Mouse (Mus musculus): Measurements from ENCODE around the gene Cyth1.

Gene Cyth1

GRCm38 (mm10) chr11:118222351-118222885 lies 26.0 kb downstream of the Cyth1 start:
- DNase-seq = no peak

DNA sequence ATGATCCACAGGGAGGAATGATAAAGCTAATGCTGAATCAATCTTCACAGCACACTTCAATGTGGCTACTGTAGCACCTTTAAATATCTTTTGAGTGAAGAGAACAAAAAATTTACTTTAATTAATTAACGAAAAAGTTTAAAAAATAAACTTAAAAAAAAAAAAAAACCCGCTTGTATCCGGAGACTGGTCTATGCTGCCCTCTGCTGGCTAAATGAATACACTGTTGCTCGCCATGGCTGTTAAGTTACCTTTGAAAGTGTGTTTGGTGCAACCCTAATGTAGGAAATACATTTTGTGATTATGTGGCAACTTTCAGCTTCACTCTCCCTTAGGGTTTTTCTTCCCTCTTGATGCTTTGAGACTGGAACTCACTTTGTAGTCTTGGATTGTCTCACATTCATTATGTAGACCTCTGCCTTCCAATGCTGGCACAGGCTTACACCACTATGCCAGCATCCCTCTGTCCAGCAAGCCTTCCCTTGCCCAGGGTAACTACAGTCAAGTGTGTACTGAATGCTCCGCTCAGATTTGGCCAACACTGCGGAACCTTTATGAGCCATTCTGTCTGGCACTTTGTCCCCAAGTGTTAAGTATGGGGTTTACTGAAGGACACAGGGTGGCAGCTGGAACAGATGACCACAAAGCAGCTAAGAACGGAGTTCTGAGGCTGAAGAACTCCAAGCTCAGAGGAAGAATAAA lies 27.7 kb downstream of the Cyth1 start:
- no peak for DNase-seq

DNA sequence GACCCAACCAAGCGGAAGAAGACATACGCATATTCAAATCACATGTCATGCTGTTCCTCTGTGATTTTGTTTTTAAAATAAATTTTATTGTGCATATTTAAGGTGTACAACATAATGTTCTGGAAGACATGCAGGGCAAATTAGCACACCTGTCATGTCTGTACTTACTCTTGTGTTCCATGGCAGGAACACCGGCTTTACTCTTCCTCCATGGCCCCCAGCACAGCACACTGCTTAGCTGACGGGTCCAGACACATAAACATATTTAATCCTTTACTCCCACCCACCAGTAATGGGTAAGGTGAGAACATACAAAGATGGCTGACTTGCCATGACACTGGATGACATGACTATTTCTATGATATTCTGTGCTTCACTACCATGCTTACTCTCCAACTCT lies 29.3 kb downstream of the Cyth1 start:
- no peak for DNase-seq

GRCm38 (mm10) chr11:118216468-118216867 lies 31.9 kb downstream of the Cyth1 start:
- no peak for DNase-seq

DNA sequence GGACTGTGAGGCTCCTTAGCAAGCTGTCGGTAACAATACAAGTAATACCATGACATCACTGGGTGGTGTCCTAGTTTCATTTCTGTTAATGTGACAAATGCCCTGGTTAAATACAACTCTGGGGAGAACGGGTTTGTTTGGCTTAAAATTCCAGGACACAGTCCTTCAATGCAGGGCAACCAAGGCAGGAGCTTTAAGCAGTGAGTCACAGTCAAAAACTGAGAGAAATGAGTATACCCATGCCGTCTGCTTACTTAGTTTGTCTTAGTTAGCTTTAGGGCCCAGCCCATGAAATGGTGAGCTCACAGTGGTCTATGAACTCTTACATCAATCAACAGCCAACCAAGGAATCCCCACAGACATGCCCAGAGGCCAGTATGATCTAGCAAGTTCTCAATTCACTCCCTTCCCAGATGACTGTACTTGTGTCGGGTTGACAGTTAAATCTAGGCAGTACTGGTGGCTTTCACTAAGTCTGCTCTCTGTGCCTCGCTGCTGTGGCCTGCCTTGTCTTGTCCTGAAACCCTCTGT lies 32.4 kb downstream of the Cyth1 start:
- DNase-seq = no peak

GRCm38 (mm10) chr11:118212636-118213112 lies 35.7 kb downstream of the Cyth1 start:
- peak; percentile 36 for DNase-seq

- DNase-seq = peak; percentile 70
Measured at GRCm38 (mm10) chr11:118211749-118212635, 36.4 kb downstream of the Cyth1 start.

- DNase-seq = no peak
Measured at GRCm38 (mm10) chr11:118210962-118211361, 37.4 kb downstream of the Cyth1 start.

DNA sequence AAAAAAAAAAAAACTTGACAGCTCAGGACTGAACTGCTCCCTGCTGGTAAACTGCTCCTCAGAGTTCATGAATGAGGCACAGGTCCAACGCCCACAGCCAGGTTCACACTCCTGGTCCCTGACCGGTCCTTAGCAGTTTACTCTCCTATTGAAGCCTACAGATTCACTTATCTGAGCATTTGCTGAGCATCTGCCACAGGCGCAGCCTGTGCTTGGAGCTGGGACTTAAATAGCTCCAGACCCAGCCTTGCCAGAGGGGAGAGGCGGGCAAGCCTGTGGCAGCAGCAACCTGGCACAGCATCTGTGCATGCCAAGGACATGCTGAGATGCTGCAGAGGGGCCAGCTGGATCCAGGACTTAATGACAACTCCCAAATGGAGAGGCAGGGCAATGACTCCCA lies 38.3 kb downstream of the Cyth1 start:
- DNase-seq = no peak

GRCm38 (mm10) chr11:118209376-118209775 lies 39.0 kb downstream of the Cyth1 start:
- no peak for DNase-seq

DNA sequence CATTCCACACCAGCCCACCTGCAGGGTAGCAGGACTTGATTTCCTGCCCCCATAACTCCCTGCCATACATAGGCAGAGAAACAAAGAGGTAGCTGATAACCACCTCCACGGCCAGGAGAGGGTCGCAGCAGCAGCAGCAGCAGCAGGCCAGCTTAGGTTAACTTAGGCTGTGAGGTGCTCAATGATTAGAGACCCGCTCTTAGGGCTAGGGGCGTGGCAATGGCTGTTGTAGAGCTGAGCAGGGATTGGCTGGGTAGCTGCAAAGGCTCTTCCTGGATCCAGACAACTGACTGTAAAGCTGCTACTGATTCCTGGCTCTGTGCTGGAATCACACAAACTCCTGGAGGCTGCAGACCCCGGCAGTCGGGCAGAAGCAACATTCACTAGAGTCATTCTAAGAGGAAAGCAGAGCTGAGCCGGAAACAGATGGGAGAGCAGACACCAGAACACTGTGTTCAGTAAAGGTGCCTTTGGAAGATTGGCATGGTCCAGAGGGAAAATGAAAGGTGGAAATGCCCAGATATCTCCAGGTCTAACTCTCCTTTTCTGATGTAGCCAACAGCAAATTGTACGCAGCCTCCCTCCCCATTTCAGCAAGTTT lies 39.6 kb downstream of the Cyth1 start:
- DNase-seq = no peak

DNA sequence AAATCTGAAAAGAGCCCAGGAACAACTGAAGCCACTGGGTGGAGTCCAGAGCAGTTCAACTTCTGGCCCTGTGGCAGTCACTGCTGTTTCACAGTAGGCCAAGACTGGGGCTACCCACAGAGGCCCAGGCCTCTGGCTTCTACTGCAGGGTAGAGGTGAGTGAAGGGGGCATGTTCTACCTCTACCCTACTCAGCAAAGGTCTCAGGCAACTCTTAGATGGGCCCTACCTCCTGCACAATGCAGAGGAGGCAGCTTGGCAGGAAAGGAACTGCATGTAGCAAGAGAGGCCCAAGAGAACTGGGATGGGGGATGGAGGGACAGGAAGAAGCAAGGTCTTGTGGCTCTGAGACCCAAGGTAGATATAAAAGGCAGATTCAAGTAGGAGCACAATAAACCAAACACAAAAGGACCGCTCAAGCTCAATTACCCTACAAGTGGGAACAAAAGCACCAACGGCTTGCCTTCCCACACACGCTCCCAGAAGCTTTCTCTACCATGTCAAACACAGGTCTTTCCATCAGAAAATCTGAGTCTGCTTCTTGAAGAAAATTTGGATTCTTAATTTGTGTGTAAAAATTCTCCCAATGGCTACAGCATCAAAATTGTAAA lies 40.9 kb downstream of the Cyth1 start:
- DNase-seq = no peak

- no peak for DNase-seq
Measured at GRCm38 (mm10) chr11:118206267-118206666, 42.1 kb downstream of the Cyth1 start.

GRCm38 (mm10) chr11:118203469-118203868 lies 44.9 kb downstream of the Cyth1 start:
- no peak for DNase-seq

DNA sequence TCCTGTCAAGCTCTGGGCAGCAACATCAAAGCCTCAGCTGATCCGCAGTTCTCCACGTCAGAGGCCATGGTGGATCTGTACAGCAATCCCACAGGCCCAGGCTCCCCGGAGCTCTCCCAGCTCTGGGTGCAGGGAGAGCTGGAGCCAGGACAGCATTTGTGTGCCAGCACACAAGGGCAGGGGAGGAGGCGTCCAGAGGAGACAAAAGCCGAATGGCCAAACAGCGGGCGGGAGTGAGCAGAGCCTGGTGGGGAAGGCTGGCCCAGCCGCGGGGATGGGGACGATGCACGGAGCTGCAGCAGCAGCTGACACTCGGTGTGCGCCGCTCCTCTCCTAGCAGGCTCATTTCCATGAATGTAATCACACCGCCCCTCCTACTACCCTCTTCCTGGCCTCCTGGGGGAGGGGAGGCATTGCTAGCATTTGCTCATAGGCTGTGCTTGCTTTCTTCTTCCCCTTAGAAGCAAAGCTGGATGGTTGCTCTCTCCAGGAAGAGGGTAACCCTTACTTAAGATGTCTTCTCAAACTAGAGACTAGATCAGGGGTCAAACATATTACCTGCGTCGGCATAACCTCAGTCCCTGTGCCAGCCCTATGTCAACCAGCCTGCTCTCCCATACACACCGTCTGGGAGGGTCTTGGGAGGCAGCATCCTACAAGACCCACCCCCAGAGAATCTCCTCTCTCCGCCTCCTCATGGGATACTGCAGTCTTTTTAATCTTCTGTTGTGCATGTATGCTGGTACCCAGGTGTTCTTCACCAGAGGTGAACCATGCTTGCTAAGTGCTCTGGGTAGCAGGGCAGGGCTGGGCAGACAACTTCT lies 45.8 kb downstream of the Cyth1 start:
- peak; percentile 45 for DNase-seq

DNA sequence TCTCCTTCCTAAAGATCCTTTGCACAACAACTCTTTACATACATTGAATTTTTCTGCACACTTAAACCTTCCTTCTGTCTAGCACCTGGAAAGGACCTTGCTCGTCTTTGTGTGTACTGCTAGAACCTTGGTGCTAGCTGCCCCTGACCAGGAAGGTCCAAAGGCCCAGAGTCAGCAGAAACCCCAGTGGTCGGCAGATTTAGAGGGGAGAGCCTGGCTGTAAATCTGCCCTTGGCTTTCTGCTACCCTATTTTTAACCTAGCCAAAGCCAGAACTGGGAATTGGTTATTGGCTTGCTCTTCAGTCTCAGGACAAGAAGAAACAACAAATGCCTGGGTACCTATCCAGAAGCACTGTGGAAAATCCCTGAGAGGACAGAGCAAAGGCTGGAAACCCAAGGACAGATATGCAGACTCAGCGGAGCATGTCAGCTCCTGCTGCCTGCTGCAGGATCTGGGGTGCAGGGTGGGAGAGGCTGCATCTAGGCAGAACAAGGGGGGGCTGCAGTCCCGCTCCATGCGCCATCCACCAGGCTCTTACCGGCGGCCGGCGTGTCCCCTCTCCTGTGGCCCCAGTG lies 46.5 kb downstream of the Cyth1 start:
- peak; percentile 33 for DNase-seq

- DNase-seq = no peak
Measured at GRCm38 (mm10) chr11:118200834-118201830, 47.3 kb downstream of the Cyth1 start.

- no peak for DNase-seq
Measured at GRCm38 (mm10) chr11:118198296-118198600, 50.1 kb downstream of the Cyth1 start.

DNA sequence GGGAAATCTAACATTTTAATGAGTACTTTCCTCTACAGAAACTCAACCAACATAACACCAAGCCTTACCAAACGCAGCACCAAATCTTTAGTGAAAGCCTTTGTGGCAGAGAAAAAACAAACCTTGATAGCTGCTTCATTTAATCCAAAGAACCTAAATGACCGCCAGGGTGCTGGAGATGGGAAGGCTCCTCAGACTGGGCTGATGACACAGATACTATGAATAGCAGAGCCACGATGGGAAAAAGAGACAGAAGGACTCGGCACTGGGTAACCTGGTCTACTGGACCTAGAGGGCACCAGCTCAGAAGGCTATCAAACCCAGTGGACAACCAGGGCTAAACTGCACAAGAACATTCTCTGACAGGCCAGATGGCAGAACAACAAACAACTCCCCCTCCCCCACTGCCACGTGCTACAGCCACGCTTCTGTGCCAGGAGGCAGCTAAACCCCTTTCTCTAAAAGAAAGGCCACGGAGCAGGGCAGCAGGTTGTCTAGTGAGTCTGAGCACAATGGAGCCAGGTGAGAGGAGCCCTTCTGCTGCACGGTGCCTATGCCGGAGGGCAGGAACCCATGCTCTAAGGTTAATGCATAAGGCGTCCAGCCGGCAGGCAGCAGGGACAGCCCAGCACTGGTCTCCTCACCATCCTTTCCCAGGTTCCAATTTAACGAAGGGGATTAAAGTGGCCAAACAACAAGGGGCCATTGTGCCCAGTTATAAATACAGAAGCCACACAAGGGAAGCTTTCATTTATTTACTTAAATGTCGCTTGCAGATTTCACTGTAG lies 50.7 kb downstream of the Cyth1 start:
- peak; percentile 60 for DNase-seq

Data from kidney, adult 11 months (tissue).